Mouse (Mus musculus): ENCODE results near the gene Tmem82. TPM values are rescaled to one million over a fixed set of nuclear protein-coding genes. Genes with fewer than 3 reads are reported as not detected.

Tmem82 gene
- polyA plus RNA-seq, 1 experiment from 2014 or later: 0.17 TPM

GRCm38 (mm10) chr4:141624983-141625773 is 6.7 kb upstream of the Tmem82 start:
- Histone ChIP-seq H3K36me3 (replicated peaks; ENCODE audit: control insufficient read depth, insufficient read depth, low read depth, low read length) (peaks cover 11% of the 10 kb centered on the region), H3K4me2 (ENCODE audit: low read depth, low read length) (no peak overlapping the region), H3K27me3 (ENCODE audit: control insufficient read depth, insufficient read depth, low read length) (no peaks in the 10 kb centered on the region), H3K9me3 (replicated peaks; ENCODE audit: control insufficient read depth, low read length) (no peaks in the 10 kb centered on the region), H3K4me3 (ENCODE audit: low read depth, low read length) (no peak overlapping the region), H3K27ac (replicated peaks; ENCODE audit: low read depth, low read length) (no peak overlapping the region), H3K9ac (replicated peaks; ENCODE audit: low read length) (no peak overlapping the region), H3K4me1 (ENCODE audit: control insufficient read depth, insufficient read depth, low read length) (no peaks in the 10 kb centered on the region)
- 71% methylated on average over 19 of the region's 19 CpGs for WGBS
- ATAC-seq (replicated peaks; ENCODE audit: insufficient number of reproducible peaks, low FRiP score, low TSS enrichment, low read depth) (no peak), DNase-seq (ENCODE audit: low spot score) (peak; percentile 40)

GRCm38 (mm10) chr4:141624134-141624533 is 5.7 kb upstream of the Tmem82 start:
- WGBS: 93% methylated on average over 8 of the region's 8 CpGs
- H3K4me1 ChIP-seq (ENCODE audit: control insufficient read depth, insufficient read depth, low read length): no peaks in the 10 kb centered on the region
- ATAC-seq (replicated peaks; ENCODE audit: insufficient number of reproducible peaks, low FRiP score, low TSS enrichment, low read depth): no peak
- H3K4me3 ChIP-seq (ENCODE audit: low read depth, low read length): no peak overlapping the region
- no peak for DNase-seq (ENCODE audit: low spot score)
- H3K4me2 ChIP-seq (ENCODE audit: low read depth, low read length): no peak overlapping the region
- H3K36me3 ChIP-seq (replicated peaks; ENCODE audit: control insufficient read depth, insufficient read depth, low read depth, low read length): peaks cover 5% of the 10 kb centered on the region
- no peaks in the 10 kb centered on the region for H3K9me3 ChIP-seq (replicated peaks; ENCODE audit: control insufficient read depth, low read length)
- H3K27me3 ChIP-seq (ENCODE audit: control insufficient read depth, insufficient read depth, low read length): no peaks in the 10 kb centered on the region
- H3K27ac ChIP-seq (replicated peaks; ENCODE audit: low read depth, low read length): no peak overlapping the region
- H3K9ac ChIP-seq (replicated peaks; ENCODE audit: low read length): no peak overlapping the region

- Histone ChIP-seq H3K9me3 (replicated peaks; ENCODE audit: control insufficient read depth, low read length) (no peaks in the 10 kb centered on the region), H3K36me3 (replicated peaks; ENCODE audit: control insufficient read depth, insufficient read depth, low read depth, low read length) (peaks cover 4% of the 10 kb centered on the region), H3K9ac (replicated peaks; ENCODE audit: low read length) (no peak within 1 kb of the TSS), H3K4me3 (ENCODE audit: low read depth, low read length) (no peak within 1 kb of the TSS), H3K27ac (replicated peaks; ENCODE audit: low read depth, low read length) (no peak within 1 kb of the TSS), H3K4me1 (ENCODE audit: control insufficient read depth, insufficient read depth, low read length) (no peaks in the 10 kb centered on the region), H3K4me2 (ENCODE audit: low read depth, low read length) (no peak within 1 kb of the TSS), H3K27me3 (ENCODE audit: control insufficient read depth, insufficient read depth, low read length) (no peaks in the 10 kb centered on the region)
- ATAC-seq (replicated peaks; ENCODE audit: insufficient number of reproducible peaks, low FRiP score, low TSS enrichment, low read depth) (no peak), DNase-seq (ENCODE audit: low spot score) (no peak)
- 40% methylated on average over 1 of the region's 1 CpGs for WGBS
These were observed 5.2 kb upstream of the Tmem82 start, which contains the start of gene Slc25a34 for GRCm38 (mm10) chr4:141623666-141624065. Gene Slc25a34 (minus strand): TSS chr4:141623821.

GRCm38 (mm10) chr4:141623037-141623436 is 4.6 kb upstream of the Tmem82 start:
- Histone ChIP-seq H3K4me3 (ENCODE audit: low read depth, low read length) (no peak overlapping the region), H3K27ac (replicated peaks; ENCODE audit: low read depth, low read length) (no peak overlapping the region), H3K9me3 (replicated peaks; ENCODE audit: control insufficient read depth, low read length) (no peaks in the 10 kb centered on the region), H3K4me2 (ENCODE audit: low read depth, low read length) (no peak overlapping the region), H3K27me3 (ENCODE audit: control insufficient read depth, insufficient read depth, low read length) (no peaks in the 10 kb centered on the region), H3K36me3 (replicated peaks; ENCODE audit: control insufficient read depth, insufficient read depth, low read depth, low read length) (peaks cover 4% of the 10 kb centered on the region), H3K9ac (replicated peaks; ENCODE audit: low read length) (no peak overlapping the region), H3K4me1 (ENCODE audit: control insufficient read depth, insufficient read depth, low read length) (no peaks in the 10 kb centered on the region)
- 91% methylated on average over 11 of the region's 11 CpGs for WGBS
- ATAC-seq (replicated peaks; ENCODE audit: insufficient number of reproducible peaks, low FRiP score, low TSS enrichment, low read depth): no peak
- no peak for DNase-seq (ENCODE audit: low spot score)

- Histone ChIP-seq H3K9me3 (replicated peaks; ENCODE audit: control insufficient read depth, low read length) (no peaks in the 10 kb centered on the region), H3K27me3 (ENCODE audit: control insufficient read depth, insufficient read depth, low read length) (no peaks in the 10 kb centered on the region), H3K27ac (replicated peaks; ENCODE audit: low read depth, low read length) (no peak overlapping the region), H3K9ac (replicated peaks; ENCODE audit: low read length) (no peak overlapping the region), H3K4me2 (ENCODE audit: low read depth, low read length) (no peak overlapping the region), H3K36me3 (replicated peaks; ENCODE audit: control insufficient read depth, insufficient read depth, low read depth, low read length) (peaks cover 2% of the 10 kb centered on the region), H3K4me1 (ENCODE audit: control insufficient read depth, insufficient read depth, low read length) (peaks cover 2% of the 10 kb centered on the region; the same call in 1 of the 2 replicates), H3K4me3 (ENCODE audit: low read depth, low read length) (no peak overlapping the region)
- WGBS: 78% methylated on average over 5 of the region's 5 CpGs
- no peak for DNase-seq (ENCODE audit: low spot score)
- no peak for ATAC-seq (replicated peaks; ENCODE audit: insufficient number of reproducible peaks, low FRiP score, low TSS enrichment, low read depth)
These were observed 4.1 kb upstream of the Tmem82 start for GRCm38 (mm10) chr4:141622580-141622979.

- Histone ChIP-seq H3K9me3 (replicated peaks; ENCODE audit: control insufficient read depth, low read length) (no peaks in the 10 kb centered on the region), H3K36me3 (replicated peaks; ENCODE audit: control insufficient read depth, insufficient read depth, low read depth, low read length) (no peaks in the 10 kb centered on the region; the same call in 1 of the 2 replicates), H3K4me2 (ENCODE audit: low read depth, low read length) (no peak overlapping the region), H3K27ac (replicated peaks; ENCODE audit: low read depth, low read length) (no peak overlapping the region), H3K4me1 (ENCODE audit: control insufficient read depth, insufficient read depth, low read length) (peaks cover 5% of the 10 kb centered on the region; the same call in 1 of the 2 replicates), H3K4me3 (ENCODE audit: low read depth, low read length) (no peak overlapping the region), H3K9ac (replicated peaks; ENCODE audit: low read length) (no peak overlapping the region), H3K27me3 (ENCODE audit: control insufficient read depth, insufficient read depth, low read length) (no peaks in the 10 kb centered on the region)
- no peak for DNase-seq (ENCODE audit: low spot score)
- 77% methylated on average over 8 of the region's 8 CpGs for WGBS
- no peak for ATAC-seq (replicated peaks; ENCODE audit: insufficient number of reproducible peaks, low FRiP score, low TSS enrichment, low read depth)
These were observed 3.7 kb upstream of the Tmem82 start for GRCm38 (mm10) chr4:141622091-141622490.

- 86% methylated on average over 8 of the region's 8 CpGs for WGBS
- no peak for ATAC-seq (replicated peaks; ENCODE audit: insufficient number of reproducible peaks, low FRiP score, low TSS enrichment, low read depth)
These were observed 2.9 kb upstream of the Tmem82 start for GRCm38 (mm10) chr4:141621297-141621696.

GRCm38 (mm10) chr4:141619299-141619883 is 958 bp upstream of the Tmem82 start:
- H3K9me3 ChIP-seq (replicated peaks; ENCODE audit: control insufficient read depth, low read length): no peaks in the 10 kb centered on the region
- peaks cover 5% of the 10 kb centered on the region; the same call in 1 of the 2 replicates for H3K4me1 ChIP-seq (ENCODE audit: control insufficient read depth, insufficient read depth, low read length)
- no peak for DNase-seq (ENCODE audit: low spot score)
- H3K4me3 ChIP-seq (ENCODE audit: low read depth, low read length): no peak overlapping the region
- no peak overlapping the region for H3K9ac ChIP-seq (replicated peaks; ENCODE audit: low read length)
- 80% methylated on average over 9 of the region's 9 CpGs for WGBS
- H3K36me3 ChIP-seq (replicated peaks; ENCODE audit: control insufficient read depth, insufficient read depth, low read depth, low read length): no peaks in the 10 kb centered on the region
- no peaks in the 10 kb centered on the region for H3K27me3 ChIP-seq (ENCODE audit: control insufficient read depth, insufficient read depth, low read length)
- no peak overlapping the region for H3K4me2 ChIP-seq (ENCODE audit: low read depth, low read length)
- no peak for ATAC-seq (replicated peaks; ENCODE audit: insufficient number of reproducible peaks, low FRiP score, low TSS enrichment, low read depth)
- no peak overlapping the region for H3K27ac ChIP-seq (replicated peaks; ENCODE audit: low read depth, low read length)

More at GRCm38 (mm10) chr4:141621297-141621696, 2.9 kb upstream of the Tmem82 start:
- Histone ChIP-seq H3K9ac (replicated peaks; ENCODE audit: low read length) (no peak overlapping the region), H3K4me3 (ENCODE audit: low read depth, low read length) (no peak overlapping the region), H3K4me1 (ENCODE audit: control insufficient read depth, insufficient read depth, low read length) (peaks cover 5% of the 10 kb centered on the region; the same call in 1 of the 2 replicates), H3K4me2 (ENCODE audit: low read depth, low read length) (no peak overlapping the region), H3K36me3 (replicated peaks; ENCODE audit: control insufficient read depth, insufficient read depth, low read depth, low read length) (no peaks in the 10 kb centered on the region; the same call in 1 of the 2 replicates), H3K9me3 (replicated peaks; ENCODE audit: control insufficient read depth, low read length) (no peaks in the 10 kb centered on the region), H3K27ac (replicated peaks; ENCODE audit: low read depth, low read length) (no peak overlapping the region), H3K27me3 (ENCODE audit: control insufficient read depth, insufficient read depth, low read length) (no peaks in the 10 kb centered on the region)
- DNase-seq (ENCODE audit: low spot score): no peak

Data from embryonic facial prominence, embryonic 11.5 days (tissue).